Mouse (Mus musculus): Measurements from ENCODE around the gene Sdha. TPM values are rescaled to one million over a fixed set of nuclear protein-coding genes. Genes with fewer than 3 reads are reported as not detected.
A peak's percentile ranks its signal among the peaks of the same experiment; 100 is the strongest.

Sdha gene
- 100 to 1,000 TPM; 611 to 702 TPM for total RNA-seq (2021)
- long read RNA-seq, experiment 1, transcript Sdha-201 (15 exons, 2,900 nt) = major isoform, 1,354 of 1,515 reads
- long read RNA-seq, experiment 1, partial matches to known transcripts = 124 of 1,515 reads
- long read RNA-seq, experiment 1, other reads (novel, unspliced or antisense) = 35 of 1,515 reads
- long read RNA-seq, experiment 2, transcript Sdha-201 (15 exons, 2,900 nt) = major isoform, 295 of 334 reads
- long read RNA-seq, experiment 2, partial matches to known transcripts = 18 of 334 reads
- long read RNA-seq, experiment 2, other reads (novel, unspliced or antisense) = 17 of 334 reads

DNA sequence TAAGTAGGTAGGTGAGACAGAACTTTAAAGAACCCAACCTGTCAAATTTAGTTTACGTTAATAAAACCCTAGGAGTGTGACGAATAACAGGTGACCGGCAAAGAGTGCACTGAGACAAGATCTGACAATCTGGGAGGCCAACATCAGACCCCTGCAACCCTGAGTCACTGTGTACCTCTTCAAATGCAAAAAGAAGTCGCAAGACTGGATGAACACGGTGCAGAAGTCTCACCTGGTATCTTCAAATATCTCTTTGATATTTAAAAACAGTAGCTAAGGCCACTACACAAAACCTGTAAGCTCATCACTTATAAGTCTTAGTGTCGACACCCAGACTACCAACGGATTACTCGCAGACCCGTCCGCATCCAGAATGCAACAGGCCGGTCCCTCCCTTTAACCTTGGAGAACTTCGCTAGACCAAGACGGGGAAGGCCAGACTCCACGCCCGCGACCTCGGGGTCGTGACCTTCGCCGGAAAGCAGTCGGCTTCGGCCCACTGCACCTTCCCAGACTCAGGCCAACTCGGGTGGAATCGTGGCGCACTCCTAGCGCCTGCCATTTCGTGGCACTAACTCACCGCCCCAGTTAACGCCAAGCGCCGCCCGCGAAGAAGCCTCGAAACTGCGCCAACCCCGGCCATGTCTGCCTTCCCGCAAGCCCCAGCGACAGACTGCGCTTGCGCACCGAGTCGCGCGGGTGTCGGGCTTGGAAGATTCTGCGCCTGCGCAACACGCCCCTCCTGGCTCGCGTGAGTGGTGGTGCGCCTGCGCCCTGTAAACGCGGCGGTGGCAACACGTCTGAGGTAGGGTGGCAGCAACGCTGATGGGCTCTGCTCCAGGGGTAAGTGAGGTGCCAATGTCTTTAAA, at the start of gene Sdha, which contains the start of gene Ccdc127:
TSS of gene Sdha (minus strand) at position 715 of the 869 bp plus-strand sequence.
TSS of gene Ccdc127 (plus strand) at position 744 of the 869 bp plus-strand sequence.
- DNase-seq = peak; percentile 96 to 97

DNA sequence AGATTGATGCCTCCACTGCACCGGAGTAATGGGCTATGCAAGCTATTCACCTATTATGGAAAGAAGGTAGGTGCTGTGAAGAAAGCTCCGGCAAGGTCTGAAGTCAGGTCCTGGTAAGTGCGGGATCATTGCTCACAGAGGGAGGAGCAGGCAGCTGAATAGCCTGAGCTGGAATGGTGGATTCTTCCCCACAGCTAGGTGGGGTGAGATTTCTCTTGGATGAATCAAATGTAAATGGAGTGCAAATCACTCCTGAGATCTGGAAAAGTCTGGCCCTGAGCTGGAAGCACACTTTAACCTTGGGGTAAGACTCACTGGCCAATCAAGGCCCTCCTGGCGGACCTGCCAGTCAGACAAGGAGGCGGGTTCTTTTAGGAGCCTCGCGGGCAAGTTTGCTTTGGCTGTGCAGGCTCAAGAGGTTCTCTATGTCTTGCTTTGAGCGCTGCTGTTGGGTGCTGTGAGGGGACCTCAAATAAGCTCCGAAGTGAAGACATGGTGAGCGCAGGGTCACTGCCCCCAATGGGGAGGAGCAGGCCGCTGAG, 49.3 kb upstream of the Sdha start, which contains the start of gene Ftl1-ps1:
TSS of gene Ftl1-ps1 (plus strand) at position 397 of the 542 bp plus-strand sequence.
- DNase-seq = peak; percentile 73 to 76

DNA sequence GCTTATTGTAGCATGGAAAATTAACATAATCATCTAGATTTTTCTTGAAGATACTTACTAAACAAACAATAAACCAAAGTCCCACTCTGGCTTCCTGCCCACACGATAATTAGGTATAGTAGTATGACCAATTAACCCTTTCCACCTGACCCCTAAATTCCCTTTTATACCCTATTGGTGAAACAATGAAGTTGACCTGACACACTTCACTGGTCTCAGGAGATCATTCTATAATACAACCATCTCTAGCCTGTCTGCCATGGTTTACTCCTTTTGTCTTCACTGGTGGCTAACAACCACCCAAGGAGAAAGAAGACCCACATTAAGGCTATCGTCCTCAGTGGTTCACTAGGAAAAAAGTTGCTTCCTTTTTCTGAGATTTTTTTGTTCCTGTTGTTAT, 41.1 kb upstream of the Sdha start:
- DNase-seq = no peak

GRCm38 (mm10) chr13:74390371-74390990, 40.4 kb upstream of the Sdha start, which contains the start of gene Zfp72:
Gene Zfp72 (minus strand): TSS chr13:74390836.
- DNase-seq = peak; percentile 79 to 80

DNA sequence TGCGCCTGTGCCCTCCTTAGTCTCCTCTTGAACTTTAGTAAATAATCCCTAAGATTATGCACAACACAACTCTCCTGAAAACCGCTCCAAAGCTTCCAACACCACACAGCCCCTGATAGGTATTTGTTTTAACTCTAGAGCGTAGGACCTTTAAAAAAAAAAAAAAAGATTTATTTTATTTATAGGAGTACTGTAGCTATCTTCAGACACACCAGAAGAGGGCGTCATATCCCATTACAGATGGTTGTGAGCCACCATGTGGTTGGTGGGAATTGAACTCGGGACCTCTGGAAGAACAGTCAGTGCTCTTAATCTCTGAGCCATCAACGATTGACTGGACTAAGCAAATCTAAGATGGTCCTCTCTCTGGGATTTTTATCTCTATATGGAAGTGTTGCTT, 39.6 kb upstream of the Sdha start:
- DNase-seq = no peak

- DNase-seq = no peak
Observed at GRCm38 (mm10) chr13:74382289-74382688, 32.2 kb upstream of the Sdha start.

- no peak for DNase-seq
Observed at GRCm38 (mm10) chr13:74381533-74382276, 31.6 kb upstream of the Sdha start.

- peak; percentile 31 to 58 for DNase-seq
Observed at GRCm38 (mm10) chr13:74363859-74364235, 13.8 kb upstream of the Sdha start, which contains the start of gene Lrrc14b. Gene Lrrc14b (minus strand): TSS chr13:74364005.

- DNase-seq = peak; percentile 2 to 27
Observed at GRCm38 (mm10) chr13:74363176-74363858, 13.2 kb upstream of the Sdha start.

- no peak for DNase-seq
Observed at GRCm38 (mm10) chr13:74362218-74362617, 12.1 kb upstream of the Sdha start.

GRCm38 (mm10) chr13:74356491-74356890, 6.4 kb upstream of the Sdha start:
- DNase-seq = no peak

GRCm38 (mm10) chr13:74350435-74350906, 391 bp upstream of the Sdha start:
- peak in 1 of 2 experiments; percentile 13 for DNase-seq

- peak; percentile 6 to 50 for DNase-seq
Observed at GRCm38 (mm10) chr13:74341036-74341435, 9.0 kb downstream of the Sdha start.

- DNase-seq = no peak
Observed at GRCm38 (mm10) chr13:74329321-74329720, 20.8 kb downstream of the Sdha start.

GRCm38 (mm10) chr13:74317170-74317849, 32.8 kb downstream of the Sdha start, which contains the start of gene Pdcd6:
Gene Pdcd6 (minus strand): TSS chr13:74317580.
- peak; percentile 97 to 98 for DNase-seq

DNA sequence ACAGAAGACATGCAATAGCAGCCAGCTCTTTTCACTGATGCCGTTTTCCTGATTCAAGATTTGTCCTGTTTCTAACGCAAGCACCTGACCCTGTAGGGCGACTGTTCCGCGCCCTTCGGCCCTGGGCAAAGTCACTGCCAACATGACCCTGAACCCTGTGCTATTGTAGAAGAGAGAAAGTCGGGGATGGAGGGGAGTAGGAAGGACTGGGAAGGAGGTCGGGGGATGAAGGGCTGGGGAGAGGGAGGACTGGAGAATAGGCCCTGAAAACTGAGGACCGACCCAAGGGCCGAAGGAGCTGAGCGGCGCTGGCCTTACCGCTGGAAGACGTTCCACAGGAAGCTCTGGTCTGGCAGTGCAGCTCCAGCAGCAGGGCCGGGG, 33.3 kb downstream of the Sdha start:
- DNase-seq = peak; percentile 36 to 41

GRCm38 (mm10) chr13:74316386-74316785, 33.7 kb downstream of the Sdha start:
- no peak for DNase-seq

- DNase-seq = no peak
Observed at GRCm38 (mm10) chr13:74314616-74315015, 35.5 kb downstream of the Sdha start.

DNA sequence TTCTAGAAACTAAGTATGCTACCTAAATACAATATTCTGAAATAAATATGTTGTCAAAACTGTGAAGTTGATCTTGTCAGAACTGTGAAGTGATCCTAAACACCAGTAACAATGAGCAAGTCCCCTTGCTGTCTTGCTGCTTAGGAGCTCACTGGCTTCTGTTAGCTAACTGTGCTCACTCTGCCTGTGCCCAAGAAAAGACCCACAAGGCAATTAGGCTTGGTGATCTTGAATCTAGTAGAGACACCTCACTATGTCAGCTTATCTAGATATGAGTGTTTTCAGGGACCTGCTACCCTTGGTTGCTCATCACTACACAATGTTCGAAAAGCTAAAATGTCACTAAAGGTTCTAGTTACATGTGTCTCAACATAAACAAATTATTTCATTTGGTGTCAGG, 44.3 kb downstream of the Sdha start:
- no peak for DNase-seq

DNA sequence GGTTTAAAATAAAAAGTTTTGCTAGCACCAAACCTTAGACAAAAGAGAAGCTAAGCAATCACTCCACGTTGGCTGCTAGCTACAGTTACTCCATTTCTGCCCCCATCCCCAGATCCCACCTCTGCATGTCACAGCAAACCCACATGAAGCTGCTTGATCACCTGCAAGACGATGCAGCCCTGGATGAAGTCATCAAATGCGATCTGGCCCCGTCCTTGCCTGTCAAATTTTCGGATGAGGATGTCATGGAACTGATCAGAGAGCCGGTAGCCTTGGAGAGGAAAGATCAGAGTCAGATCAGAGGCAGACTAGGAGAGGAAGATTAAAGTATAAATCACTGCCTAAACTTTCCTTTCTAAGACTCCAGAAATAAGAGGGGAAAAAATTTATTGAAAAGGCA, 44.7 kb downstream of the Sdha start:
- peak; percentile 20 to 44 for DNase-seq
